Mouse (Mus musculus): ENCODE measurements at regions not wholly inside any gene's neighbourhood (a gene's known extent, or its start where the extent isn't known, plus 50 kb on each side); places are given as distances from the start of the nearest gene placed in this dataset.

GRCm38 (mm10) chr5:126093196-126093595 is 561.6 kb downstream of the Tmem132b start:
- TF ChIP-seq CTCF (IDR thresholded peaks at IDR 0.05; ENCODE audit: insufficient read depth, low read length) (no peak), POLR2A (IDR thresholded peaks at IDR 0.05; ENCODE audit: borderline replicate concordance, extremely low read depth, low read depth, low read length) (no peak)
